Mouse (Mus musculus) WW6 (cell line): Measurements from ENCODE around the gene Bmper.
A peak's percentile ranks its signal among the peaks of the same experiment; 100 is the strongest.

Experiments used
- DNase-seq: peaks from one replicate; pipeline ENCODE4 v3.0.0-alpha.2; 2013; ENCODE audit warnings: low read depth, low spot score

The Bmper gene

DNA sequence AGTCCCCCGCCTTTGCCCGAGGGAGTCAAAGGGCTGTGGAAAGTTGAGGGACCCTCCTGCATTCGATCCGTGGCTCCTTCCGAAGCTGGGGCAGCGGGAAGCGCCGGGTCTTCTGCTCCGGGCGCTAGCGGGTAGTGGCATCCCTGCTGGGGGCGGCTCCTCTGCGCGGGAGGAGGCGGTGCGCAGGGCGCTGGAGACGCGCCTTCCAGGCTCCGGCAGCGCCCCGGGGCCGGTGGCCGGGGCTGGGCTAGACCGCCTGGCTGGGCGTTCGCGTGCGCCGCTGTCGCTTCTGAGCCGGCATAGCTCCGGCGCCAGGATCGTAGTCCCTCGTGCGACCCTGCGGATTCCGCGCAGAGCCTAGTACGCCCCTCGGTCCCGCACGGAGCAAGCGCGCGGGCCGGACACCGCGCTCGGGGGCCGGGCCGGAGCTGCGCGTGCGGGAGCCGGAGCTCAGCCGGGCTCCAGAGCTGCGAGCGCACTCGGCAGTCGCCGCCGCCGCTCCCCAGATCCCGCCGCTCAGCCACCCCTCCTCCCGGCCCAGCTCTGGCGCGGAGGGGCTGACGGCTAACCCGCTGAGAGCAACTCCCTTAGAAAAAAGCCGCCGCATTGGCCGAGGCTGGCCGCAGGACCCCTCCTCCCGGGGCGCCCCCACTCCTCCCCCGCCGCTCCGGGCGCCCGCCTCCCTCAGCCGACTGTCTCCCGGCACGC lies at the start of gene Bmper:
TSS of gene Bmper (plus strand) at position 236 of the 708 bp plus-strand sequence.
- DNase-seq: peak; percentile 38

DNA sequence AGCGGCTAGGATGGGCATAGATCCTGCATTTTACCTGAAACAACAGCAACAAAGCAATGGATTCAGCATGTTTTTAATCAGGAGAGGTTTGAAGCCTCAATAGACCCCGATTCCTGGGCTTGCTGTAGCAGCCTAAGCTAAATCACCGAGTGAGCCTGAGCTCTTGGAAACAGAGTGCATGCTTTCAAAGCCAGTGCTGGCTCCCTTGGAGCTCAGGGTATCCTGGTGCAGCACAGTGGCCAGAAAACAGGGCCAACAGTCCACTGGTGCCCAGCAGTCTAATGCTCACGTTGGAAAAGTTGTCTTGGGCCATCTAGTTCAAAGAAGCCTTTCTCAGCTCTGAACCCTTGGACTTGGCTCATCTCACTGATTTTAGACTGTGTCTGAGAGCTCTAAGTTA lies 45.4 kb upstream of the Bmper start:
- no peak for DNase-seq

DNA sequence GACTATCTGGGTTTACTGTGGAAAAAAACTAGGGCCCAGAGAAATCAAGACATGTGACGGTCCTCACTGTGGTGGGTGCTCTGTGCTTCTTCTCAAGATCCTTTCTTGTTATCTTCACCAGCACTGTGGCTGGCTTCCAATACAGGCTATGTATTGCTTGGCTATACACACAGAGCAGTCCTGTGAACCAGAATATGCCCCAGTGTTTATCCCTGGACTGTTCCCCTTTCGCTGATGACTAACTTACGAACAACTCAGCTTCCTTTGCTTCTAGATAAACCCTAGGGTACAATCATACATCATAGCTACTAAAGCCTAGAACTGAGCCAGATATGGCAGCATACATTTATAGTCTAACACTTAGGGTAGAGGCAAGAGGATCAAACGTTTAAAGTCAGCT lies 35.7 kb upstream of the Bmper start:
- no peak for DNase-seq

DNA sequence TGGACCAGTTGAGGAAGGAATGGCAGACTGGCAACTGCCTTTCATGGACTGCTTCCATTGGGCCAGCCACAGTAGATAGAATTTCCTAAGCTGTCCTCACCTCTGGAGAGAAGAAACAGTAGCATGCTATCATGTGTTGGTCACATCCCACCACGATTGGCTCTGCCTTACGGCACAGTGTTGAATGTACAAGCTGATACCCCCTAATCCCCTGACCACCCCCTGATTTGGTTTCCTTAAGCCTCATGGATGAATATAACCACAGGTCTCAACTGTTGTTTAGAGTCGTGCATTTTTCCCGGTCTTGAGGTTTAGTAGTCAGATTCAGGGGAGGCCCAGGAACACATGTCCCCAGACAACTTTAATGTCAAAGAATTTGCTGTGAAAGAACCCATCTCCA lies 34.7 kb upstream of the Bmper start:
- no peak for DNase-seq

DNA sequence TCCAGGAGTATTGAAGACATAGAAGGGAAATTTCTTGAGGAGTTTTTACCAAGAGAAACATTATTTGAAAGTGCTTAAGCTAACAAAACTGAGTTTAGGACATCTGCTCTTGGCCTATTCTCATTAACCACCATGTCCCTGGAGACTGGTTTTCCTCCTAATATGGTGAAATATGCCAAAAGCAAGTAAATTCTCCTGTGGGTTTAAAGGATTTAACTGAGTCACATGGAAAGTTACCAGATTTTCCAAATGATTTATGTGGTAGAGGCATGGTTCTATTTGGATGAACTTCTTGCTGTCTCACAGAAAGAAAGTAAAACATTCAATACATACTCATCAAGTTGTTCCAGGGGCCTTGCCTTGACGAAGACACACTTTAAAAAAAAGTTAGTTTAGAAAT lies 31.9 kb upstream of the Bmper start:
- DNase-seq: no peak

DNA sequence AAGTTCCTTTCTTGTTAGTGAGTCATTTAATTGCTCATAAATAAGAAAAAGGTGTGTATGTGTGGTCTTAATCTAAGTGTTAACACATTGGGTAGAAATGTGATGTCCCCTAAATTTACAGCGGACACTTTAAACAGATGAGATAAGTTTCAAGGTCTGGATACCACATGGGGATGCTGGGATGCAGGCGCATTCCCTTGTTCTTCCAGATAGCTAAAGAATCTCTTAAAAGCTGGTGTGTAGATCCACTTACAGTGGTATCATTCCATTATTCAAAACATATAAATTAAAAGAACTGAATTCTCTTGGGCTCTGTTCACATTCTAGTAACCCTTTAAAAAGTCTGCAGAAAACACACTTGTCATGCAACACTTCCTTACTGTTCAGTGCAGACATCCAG lies 31.4 kb upstream of the Bmper start:
- no peak for DNase-seq

DNA sequence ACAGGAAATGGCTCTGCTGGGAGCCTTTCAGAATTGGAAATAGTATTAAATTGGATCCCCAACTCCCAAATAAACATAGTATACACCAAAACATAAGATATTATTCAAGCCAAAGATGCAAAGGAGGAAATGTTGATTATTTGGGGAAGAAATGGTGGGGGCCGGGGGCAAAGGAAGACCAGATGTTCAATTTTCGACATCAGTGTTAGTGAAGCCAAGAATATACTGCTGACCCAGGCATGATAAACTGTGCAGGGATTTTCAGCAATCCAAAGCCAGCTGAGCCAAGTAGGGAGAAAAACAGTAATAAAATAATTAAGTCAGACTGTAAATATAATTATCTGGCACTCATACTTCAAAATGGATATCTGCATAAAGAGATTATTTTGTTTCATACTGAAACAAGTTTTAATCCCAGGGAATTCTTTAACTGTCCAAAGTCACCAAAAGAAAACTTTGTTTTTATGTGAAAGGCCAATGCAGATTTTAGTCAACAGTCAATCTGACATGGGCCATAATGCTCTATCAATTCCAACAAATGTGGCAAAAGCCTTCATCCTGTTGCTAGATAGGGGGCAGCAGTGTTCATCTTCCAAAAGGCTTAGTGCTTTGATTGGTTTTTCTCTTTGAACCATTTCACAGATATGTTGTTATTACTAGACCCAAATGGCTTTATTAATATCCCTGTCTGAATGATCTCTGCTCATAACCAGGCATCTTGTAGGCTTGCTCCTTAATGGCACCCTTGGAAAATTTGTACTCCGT lies 30.1 kb upstream of the Bmper start:
- DNase-seq: no peak

DNA sequence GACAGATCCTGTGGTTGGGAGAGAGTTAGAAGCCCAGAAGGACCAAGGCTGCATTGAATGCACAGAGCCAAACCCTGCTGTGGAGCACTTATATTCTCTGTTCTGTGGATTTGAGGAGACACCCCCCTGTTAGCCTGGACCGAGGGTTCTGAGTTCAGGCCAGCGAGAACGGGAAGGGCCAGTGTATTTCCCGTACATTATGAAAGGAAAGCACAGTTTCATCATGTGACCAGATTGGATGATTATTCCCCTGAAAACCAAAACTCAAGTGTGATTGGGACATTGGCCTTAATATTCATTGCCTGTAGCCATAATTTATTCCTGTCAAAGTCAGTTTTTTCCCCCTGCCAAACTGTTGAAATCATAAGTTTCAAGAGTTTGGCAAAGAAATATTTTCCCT lies 23.9 kb upstream of the Bmper start:
- no peak for DNase-seq

DNA sequence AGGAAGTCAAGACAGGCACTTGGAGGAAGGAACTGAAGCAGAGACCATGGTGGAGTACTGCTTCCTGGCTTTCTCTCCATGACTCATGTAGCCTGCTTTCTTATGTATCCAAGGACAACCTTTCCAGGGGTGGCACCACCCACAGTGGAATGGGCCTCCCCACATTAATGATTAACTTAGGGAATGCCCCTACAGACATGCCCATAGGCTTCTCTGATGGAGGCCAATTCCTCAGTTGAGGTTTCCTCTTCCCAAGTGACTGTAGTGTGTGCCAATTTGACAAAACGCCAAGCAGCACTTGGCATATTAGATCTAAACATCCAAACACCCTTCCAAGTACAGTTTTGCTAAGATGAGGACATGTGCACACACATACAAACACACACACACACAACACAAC lies 23.0 kb upstream of the Bmper start:
- DNase-seq: no peak

DNA sequence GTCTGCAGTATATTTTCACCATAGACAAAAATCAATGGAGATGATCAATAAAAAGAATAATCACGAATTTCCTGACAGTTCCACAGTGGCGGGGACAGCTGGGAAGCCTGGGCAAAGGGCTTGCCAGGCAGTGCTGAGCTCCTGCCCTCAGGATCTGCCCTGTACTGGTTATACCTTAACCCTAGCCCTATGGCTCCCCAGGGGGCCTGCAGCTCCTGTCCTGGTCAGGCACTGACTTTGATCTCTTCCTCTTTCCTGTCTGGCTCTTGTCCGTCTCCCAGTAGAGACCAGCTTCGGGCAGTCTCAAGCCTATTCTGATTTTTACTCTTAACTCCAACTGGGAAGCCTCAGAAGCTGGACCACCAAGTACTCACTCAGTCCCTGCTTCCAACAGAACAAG lies 22.0 kb upstream of the Bmper start:
- DNase-seq: no peak

DNA sequence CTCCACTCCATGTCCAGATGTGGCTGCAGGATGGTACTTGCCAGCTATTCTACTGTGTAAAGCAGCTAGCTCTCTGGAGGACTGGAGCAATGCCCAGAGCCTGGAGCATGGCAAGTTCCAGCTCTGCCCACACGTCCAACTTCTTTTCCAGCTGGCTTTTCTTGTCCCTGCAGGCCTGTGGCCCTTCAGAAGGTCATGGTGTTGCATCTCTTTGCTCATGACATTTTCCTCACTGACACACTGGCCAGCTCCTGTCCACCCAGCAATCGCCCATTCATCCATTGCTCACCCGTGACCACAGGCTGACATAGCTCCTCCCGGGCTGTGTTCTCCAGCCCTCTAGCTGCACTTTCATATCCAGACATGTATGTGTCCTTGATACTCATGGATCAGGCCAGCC lies 20.4 kb upstream of the Bmper start:
- DNase-seq: no peak

DNA sequence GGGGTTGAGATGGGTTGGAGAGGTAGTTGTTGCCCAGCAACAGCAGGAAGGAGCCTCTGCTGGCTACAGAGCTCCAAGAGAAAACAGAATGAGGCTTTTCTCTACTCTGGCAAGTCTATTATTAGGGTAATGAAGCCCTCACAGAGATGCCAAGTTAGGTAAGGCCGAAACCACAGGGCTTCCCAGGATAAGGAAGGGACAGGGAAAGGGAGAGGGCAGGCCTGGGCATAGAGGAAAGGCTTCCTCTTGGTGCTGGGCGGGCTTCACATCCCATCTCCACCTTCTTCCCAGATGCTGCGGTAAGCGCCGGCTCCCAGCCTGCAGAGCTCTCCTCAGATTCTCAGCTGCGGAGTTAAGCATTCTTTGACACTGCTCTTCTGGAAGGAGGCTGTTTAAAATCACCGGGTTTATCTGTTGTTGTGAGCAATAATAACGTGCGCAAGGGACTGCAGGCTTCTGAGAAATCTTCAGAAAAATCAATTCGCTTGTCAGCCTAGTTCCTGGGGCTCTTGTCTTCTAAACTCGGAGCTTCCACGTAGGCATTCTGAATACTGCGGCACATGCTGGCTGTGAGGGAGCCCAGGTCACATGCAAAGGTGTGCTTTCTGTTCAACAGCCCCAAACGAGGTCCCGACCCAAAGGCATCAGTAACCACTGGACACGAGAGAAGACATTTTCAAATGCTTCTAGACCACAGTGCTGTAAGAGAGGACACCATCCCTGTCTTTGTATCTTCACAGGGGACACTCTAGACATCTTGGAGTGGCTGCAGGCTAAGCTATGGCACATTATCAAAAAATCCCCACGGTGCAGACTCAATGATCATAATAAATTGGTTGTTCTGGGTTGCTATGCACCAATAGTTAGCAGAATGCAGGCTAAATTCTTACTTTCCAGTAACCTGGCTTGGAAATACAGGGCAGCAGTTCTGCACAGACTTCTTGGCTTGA lies 18.3 kb upstream of the Bmper start:
- DNase-seq: no peak

DNA sequence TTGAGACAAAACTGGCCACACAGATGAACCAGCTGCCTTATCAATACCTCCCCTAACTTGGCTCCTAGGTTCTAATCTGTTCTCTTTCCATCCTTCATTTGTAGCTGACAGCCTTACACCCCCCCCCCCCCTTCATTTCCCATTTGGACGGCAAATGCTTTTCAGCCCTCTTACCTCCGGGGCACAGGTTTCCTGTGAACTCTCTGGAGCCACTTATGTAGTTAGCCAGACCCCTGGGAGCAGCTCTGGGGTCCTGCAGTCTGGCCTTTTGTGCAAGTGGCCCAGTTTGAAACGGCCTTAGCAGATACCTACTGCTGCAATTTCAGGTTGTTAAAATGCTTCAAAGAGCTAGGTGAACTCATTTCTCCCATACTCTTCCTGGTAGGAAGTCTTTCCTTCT lies 17.6 kb upstream of the Bmper start:
- no peak for DNase-seq

DNA sequence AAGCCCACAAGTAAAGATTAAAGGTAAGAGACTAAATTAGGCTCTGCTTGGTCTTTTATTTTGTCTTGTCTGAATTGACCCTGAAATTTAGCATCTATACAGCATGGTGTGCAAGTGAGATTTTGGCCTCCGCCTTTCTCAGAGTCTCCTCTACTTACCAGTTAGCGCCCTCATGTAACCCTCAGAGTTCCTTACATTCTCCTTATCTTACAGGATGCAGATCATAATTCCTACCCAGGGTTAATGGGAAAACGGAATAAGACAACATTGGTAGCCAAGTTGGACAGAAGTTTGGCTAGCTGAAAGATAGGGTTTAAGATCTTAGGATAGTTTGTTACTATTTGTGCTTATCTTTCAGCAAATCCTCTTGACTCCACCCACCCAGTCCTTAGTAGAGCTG lies 17.1 kb upstream of the Bmper start:
- no peak for DNase-seq

DNA sequence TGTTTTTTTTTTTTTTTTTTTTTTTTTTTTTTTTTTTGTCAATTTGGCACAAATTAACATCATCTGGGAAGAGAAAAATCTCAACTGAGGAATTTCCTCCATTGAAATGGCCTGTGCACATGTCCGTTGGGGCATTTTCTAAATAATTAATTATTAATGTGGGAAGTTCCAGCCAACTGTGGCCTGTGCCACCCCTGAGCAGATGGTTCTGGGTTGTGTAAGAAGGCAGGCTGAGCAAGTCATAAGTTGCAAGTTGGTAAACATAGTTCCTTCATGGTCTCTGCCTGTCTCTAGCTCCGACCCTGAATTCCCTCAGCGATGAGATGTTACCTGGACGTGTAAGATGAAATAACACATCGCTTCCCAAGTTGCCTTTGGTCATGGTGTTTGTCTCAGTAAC lies 16.7 kb upstream of the Bmper start:
- DNase-seq: no peak

DNA sequence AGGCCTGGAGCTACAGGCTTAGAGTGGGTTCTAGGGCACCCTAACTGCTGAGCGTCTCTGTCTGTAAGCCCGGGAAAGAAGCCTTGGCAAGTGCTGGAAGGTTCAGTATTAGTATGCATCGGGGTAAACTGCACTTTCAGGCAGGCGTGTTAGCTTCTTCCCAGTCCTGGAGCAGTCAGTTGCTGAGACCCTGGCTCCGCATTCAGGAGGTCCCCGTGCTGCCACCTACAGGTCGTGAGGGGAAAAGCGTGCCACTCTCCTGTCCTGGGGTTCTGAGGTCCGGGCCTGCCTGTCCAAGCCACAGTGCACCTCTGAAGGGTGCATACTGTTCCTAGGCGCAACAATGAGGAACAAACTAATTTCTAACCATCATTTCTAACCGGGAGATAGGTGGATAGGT lies 10.6 kb upstream of the Bmper start:
- DNase-seq: peak; percentile 52

DNA sequence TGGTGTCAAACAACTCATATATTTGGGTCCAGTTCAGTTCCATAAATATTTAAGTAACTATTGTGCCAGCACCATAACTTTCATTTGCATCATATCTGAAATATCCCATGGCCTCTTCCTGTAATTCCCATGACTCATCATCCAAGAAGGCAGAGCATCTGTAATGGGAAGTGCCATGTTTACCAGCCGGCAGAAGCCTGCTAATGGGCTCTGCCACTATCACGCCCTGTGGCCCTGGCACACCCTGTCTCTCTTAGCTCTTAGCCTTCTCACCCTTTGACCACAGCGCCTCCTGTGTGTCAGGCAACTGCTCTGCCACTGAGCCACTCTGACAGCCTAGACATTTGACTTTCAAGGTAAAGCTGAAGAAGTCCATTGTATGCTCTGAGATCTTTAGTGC lies 3.1 kb upstream of the Bmper start:
- DNase-seq: no peak

DNA sequence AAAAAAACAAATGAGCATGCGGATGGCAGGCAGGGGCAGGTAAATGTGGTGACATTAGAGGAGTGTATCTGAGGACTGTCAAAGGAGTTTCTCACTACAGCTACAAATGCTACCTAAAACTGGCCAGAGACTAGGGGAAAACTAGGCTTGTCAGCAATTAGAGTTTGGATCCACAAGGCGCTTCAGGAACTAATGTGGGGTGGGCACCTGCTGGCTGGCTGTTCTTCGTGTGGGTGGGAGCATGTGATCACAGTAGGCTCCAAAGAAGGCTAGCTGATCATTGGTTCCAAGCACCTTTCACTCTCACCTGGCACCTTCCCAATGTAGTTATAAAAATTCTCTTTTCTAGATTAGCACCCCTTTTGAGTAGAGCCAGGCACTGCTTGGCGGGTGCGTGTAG lies 900 bp upstream of the Bmper start:
- no peak for DNase-seq

DNA sequence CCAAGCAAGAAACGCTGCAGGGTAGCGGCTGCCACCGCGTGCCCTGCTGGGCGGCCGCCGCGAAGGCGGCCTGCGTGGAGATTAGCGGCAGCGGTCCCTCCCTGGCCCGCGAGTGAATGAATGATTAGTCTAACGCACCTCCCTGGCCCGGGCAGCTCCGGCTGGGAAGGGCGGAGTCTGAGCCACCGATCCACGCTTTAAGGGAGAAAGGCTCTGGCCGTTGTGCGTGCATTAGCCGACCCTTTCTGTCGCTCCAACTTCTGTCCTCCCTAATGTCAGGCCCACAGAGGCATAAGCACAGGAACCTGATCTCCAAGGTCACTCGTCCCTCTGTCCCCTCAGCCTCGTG lies 410 bp upstream of the Bmper start:
- DNase-seq: peak; percentile 39

DNA sequence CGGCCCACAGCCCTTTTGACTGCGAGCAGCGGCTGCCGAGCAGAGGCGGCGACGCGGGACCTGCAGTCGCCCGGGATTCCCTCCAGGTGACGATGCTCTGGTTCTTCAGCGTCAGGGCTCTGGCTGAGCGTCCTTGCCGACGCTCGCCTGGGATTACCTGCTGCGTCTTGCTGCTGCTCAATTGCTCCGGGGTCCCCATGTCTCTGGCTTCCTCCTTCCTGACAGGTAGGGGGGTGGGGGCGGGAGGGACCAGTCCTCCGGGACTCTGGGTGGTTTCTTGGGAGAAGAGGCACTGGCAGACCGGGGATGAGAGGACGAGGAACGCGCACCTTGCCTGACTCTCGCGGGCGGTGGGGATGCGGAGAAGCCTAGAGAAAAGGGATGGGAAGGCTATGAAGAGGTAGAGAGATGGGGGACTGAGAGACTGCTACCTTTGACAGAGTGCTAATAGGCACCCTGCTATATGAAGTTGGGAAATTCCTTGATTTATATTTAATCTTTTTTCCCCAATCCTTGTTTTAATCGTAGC lies 737 bp downstream of the Bmper start:
- DNase-seq: peak; percentile 31

DNA sequence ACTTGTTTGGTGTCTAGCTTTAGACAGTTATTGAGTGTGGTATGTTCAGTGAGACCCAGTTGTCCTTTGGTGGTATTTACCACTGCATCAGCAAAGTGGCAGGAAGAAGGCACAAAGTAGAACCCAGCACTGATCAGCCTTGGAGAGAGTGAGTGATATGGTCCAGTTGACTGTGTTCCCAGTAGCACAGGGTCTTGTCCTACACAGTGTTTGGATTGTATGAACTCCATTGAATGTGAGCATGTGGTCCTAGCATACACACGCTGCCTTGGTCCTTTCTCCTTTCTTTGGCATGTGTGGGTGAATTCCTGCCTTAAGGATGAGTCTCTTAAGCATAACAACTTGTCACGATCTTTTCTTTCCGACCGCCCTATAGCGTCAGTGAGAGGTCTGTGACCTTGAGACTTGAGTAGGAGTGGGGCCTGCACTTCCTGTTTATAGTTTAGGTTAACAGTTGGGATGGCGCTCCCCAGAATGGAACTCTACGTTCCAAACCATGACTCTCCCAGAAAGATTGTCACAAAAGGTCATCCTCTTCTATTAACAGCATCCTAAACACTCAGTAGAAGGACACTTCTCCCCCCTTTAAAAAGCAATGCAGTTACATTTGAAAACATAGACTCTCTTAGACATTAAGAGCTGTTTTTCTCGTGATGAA lies 10.7 kb downstream of the Bmper start:
- no peak for DNase-seq
